Mouse (Mus musculus) telencephalon, adult 2 months (tissue): ENCODE results near the gene Ric3.

Experiments used
- DNase-seq: peaks from one replicate; pipeline ENCODE4 v3.0.0-alpha.2; 2011; ENCODE audit warnings: low read depth, low spot score

Ric3 gene

DNA sequence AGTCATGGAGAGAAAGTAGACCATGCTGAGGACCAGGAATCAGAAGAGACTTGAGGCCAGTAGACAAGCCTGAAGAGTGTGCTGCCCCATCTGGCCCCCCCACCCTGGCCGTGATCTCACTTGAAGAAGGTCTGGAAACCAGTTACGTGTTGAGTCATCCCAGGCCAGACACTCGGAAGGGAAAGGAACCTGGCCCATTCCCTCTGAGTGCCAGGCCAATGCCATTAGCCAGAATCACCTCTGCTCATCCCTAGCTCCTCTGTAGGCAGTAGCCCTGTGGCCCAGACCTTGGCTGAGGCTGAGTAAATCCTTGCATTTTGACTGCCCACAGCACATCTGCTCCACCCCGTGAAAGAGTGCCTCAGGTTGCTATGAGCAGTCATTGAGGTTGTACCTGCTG, 81.2 kb downstream of the Ric3 start:
- DNase-seq: no peak

DNA sequence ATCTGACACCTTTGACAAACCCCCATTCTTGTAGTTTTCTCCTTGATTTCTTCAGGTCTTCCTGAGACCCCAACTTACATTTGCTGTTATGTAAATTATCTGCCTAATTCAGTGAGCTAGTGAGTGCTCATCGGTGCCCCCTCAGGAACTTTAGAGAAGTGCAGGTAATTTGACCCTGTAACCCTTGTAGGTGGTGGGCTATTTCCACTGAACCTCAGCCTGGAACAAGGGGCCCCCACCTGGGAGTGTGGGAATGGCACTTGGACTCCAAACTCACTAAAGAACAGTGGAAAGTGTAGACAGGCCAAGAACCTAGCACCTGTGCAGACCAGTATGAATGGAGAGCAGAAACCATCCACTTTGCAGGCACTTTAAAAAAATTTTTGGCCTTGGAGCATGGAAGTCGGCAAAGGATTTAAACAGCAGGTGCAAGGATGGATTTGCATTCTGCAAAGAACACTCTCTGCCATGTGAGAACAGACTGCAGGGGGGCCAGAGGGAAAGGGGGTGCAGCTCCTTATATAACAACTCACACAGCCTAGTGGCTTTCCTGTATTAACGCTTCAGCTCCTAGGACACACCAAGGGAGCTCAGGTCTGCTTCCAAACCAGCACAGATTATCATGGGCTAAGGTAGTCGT, 82.7 kb downstream of the Ric3 start:
- peak; percentile 81 for DNase-seq

DNA sequence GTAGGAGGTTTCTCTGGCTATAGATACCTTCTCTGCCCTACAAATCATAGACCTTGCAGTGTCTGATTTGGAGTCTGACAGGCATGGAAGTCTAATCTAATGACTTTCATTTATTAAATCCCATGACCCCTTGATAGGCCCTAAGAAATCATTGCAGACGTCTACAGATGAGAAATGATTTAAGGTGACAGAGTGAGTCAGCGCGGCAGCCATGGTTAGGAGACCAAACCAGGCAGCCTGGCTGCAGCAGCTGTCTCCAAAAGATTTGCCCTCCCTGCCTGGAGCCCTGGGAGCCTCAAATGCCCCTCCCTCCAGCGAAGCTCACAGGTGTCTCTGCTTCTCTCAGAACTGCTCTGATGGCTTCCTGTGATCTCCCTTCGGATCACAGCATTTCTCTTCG, 87.0 kb downstream of the Ric3 start:
- DNase-seq: no peak

DNA sequence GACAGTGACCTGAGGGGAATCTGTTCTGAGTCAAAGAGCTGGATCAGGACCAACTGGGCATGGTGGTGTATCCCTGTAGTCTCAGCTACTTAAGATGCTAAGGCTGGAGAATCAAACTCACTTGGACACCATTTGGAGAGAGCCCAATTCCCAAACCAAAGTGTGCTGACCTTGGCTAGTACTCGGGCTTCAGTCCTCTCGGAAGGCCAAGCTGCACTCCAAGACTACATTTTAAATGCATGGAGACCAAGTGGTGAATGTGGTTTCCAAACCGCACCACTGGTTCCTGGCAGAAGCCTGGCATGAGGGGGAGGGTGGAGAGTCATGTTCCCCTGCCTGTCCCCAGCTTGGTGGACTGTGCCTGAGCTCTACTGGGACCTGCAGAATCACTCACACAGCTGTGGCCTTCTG, 89.2 kb downstream of the Ric3 start:
- no peak for DNase-seq

DNA sequence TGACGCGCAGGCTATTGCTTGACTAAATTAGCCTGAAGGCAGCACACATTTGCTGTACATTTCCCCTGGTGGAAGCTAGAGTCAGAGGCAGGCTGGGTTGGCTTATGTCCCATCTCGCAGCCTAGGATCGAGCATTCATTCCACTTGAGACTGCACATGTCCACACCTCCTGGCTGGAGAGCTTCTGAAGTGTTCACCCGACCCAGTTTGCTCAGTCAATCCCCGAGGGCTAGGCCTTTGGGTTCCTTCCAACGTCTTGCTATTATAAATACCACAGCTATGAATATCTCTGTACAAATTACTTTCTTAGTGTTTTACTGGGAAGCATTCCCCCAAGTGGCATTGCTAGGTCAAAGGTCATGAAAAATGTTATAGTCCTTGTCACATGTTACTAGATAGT, 89.9 kb downstream of the Ric3 start:
- no peak for DNase-seq

DNA sequence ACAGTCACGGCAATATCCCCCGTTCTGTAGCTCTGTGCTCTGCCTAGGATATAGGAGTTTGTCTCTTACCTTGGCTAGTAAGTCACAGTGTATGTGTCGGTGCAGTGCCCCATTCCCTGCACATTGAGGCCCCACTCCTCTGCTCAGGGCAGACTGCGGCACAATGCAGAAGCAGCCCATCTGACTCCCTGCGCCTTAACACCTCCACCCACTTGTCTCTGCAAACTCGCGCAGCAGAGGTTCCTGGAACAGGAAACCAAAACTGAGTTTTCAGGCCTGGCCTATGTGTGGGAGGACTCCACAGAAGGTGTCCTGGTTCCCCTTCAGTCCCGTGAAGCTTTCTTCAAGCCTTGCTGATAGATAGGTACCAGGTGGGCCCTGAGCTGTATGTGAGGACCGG, 91.9 kb downstream of the Ric3 start:
- peak; percentile 84 for DNase-seq

DNA sequence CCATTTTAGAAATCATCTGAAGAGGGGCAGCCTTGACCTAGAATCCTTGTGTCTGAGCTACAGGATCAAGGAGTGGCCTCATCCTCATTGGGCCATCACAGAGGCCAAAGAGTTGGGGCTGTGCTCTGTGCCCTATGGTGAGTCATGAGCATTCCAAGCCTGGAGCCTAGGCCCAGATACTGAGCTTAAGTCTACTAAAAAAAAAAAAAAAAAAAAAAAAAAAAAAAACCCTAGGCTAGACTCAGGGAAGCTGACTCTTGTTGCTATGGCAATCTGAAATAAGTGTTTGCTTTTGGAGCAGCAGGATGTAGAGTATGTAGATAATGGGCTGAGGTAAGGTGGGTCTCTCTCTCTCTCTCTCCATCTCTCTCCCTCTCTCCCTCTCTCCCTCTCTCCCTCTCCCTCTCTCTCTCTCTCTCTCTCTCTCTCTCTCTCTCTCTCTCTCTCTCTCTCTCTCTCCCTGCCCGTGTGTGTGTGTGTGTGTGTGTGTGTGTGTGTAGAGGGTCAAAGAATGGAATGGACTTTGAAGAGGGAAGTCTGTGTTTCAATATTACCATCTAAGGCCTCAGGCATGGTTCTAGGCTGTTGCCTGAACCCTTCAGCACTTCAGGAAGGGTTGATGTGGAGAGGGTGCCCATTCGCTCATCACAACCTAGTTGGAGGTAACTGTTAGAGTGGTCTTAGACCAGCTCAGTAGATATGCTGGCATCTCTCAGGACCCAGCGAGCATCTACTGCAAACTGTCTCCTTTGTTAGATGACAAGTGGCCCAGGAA, 97.0 kb downstream of the Ric3 start:
- DNase-seq: no peak
